Mouse (Mus musculus): ENCODE measurements around the gene Ddx43. TPM values are rescaled to one million over a fixed set of nuclear protein-coding genes. Genes with fewer than 3 reads are reported as not detected.
"Not testable (repeated sequence)": the region's sequence is repeated elsewhere in the genome, so short reads cannot be mapped to it uniquely, and the experiment has no call there.

Ddx43 gene
- total RNA-seq (2021): not detected
- long read RNA-seq, experiment 1: 0 reads
- long read RNA-seq, experiment 2: 0 reads

- peak; percentile 27 to 35 for DNase-seq
Observed at GRCm38 (mm10) chr9:78395630-78396351, at the start of gene Ddx43. Ddx43 (plus strand) TSS chr9:78395777.

GRCm38 (mm10) chr9:78347004-78347403 is 48.6 kb upstream of the Ddx43 start:
- no peak for DNase-seq

GRCm38 (mm10) chr9:78348206-78349004 is 47.2 kb upstream of the Ddx43 start:
- DNase-seq: peak; percentile 50 to 66

GRCm38 (mm10) chr9:78349141-78349540 is 46.4 kb upstream of the Ddx43 start:
- not testable (repeated sequence) for DNase-seq

- not testable (repeated sequence) for DNase-seq
Observed at GRCm38 (mm10) chr9:78350007-78350406, 45.6 kb upstream of the Ddx43 start.

GRCm38 (mm10) chr9:78351504-78352220 is 43.9 kb upstream of the Ddx43 start:
- peak; percentile 18 to 50 for DNase-seq

GRCm38 (mm10) chr9:78354665-78355578 is 40.7 kb upstream of the Ddx43 start:
- DNase-seq: no peak

- DNase-seq: no peak
Observed at GRCm38 (mm10) chr9:78355611-78356010, 40.0 kb upstream of the Ddx43 start, which contains the start of gene Gsta2. Gsta2 (minus strand) TSS chr9:78355788.

- peak; percentile 68 to 79 for DNase-seq
Observed at GRCm38 (mm10) chr9:78358053-78358452, 37.5 kb upstream of the Ddx43 start.

GRCm38 (mm10) chr9:78359750-78360483 is 35.7 kb upstream of the Ddx43 start:
- no peak for DNase-seq

GRCm38 (mm10) chr9:78360484-78360872 is 35.1 kb upstream of the Ddx43 start:
- no peak for DNase-seq

- DNase-seq: no peak
Observed at GRCm38 (mm10) chr9:78363374-78363773, 32.2 kb upstream of the Ddx43 start.

- no peak for DNase-seq
Observed at GRCm38 (mm10) chr9:78364701-78365100, 30.9 kb upstream of the Ddx43 start.

- no peak for DNase-seq
Observed at GRCm38 (mm10) chr9:78365850-78366544, 29.6 kb upstream of the Ddx43 start.

- not testable (repeated sequence) for DNase-seq
Observed at GRCm38 (mm10) chr9:78367959-78368358, 27.6 kb upstream of the Ddx43 start, which contains the start of gene Dppa5a. Dppa5a (minus strand) TSS chr9:78368177.

- no peak for DNase-seq
Observed at GRCm38 (mm10) chr9:78368671-78369293, 26.8 kb upstream of the Ddx43 start.

- DNase-seq: no peak
Observed at GRCm38 (mm10) chr9:78369349-78369748, 26.2 kb upstream of the Ddx43 start.

GRCm38 (mm10) chr9:78369786-78370185 is 25.8 kb upstream of the Ddx43 start:
- no peak for DNase-seq

- no peak for DNase-seq
Observed at GRCm38 (mm10) chr9:78371441-78371840, 24.1 kb upstream of the Ddx43 start.

Measured in adrenal gland, postnatal 36 days (tissue).